Mouse (Mus musculus) E14TG2a.4 (cell line): ENCODE results near the gene Atn1.

Experiments used
- H3K27me3 ChIP-seq: 2 replicates; pipeline ENCODE4 v1.6.1; 2014; ENCODE audit warnings: low read length, control low read depth; ENCODE audit not compliant: insufficient read depth
- H3K36me3 ChIP-seq: 2 replicates; pipeline ENCODE4 v1.6.1; 2014; ENCODE audit warnings: low read length, control low read depth; ENCODE audit not compliant: insufficient read depth
- H3K4me1 ChIP-seq: replicated peaks from 2 replicates; pipeline ENCODE4 v1.6.1; 2014; ENCODE audit warnings: low read depth, low read length, control low read depth
- H3K4me3 ChIP-seq: replicated peaks from 2 replicates; pipeline ENCODE4 v1.5.1; 2014; ENCODE audit warnings: mild to moderate bottlenecking, low read length
- H3K9me3 ChIP-seq: 2 replicates; pipeline ENCODE4 v1.6.1; 2014; ENCODE audit warnings: low read length, control low read depth
- CTCF ChIP-seq: conservative IDR thresholded peaks from 2 replicates; pipeline ENCODE4 v1.5.1; 2014; ENCODE audit warnings: low read length
- NANOG ChIP-seq: IDR thresholded peaks from 2 replicates; pipeline ENCODE4 v1.6.1; 2014; ENCODE audit warnings: borderline replicate concordance, low read length, mixed read lengths
- POU5F1 ChIP-seq: IDR thresholded peaks from 2 replicates; pipeline ENCODE4 v1.6.1; 2014; ENCODE audit warnings: low read length, borderline replicate concordance

The Atn1 gene

GRCm38 (mm10) chr6:124746296-124746605 lies 10.1 kb downstream of the Atn1 start:
- Histone ChIP-seq H3K27me3 (peaks cover 11% of the 10 kb centered on the region), H3K4me1 (peaks cover 82% of the 10 kb centered on the region), H3K36me3 (peaks cover 50% of the 10 kb centered on the region), H3K9me3 (no peaks in the 10 kb centered on the region), H3K4me3 (peak overlapping the region; percentile 82)
- no peak for TF ChIP-seq NANOG
- TF ChIP-seq CTCF = no peak
- no peak for TF ChIP-seq POU5F1

GRCm38 (mm10) chr6:124745490-124746295 lies 10.6 kb downstream of the Atn1 start:
- TF ChIP-seq NANOG (no peak), POU5F1 (no peak), CTCF (no peak)
- peak overlapping the region; percentile 82 for H3K4me3 ChIP-seq
- H3K27me3 ChIP-seq = peaks cover 11% of the 10 kb centered on the region
- peaks cover 82% of the 10 kb centered on the region for H3K4me1 ChIP-seq
- peaks cover 50% of the 10 kb centered on the region for H3K36me3 ChIP-seq
- no peaks in the 10 kb centered on the region for H3K9me3 ChIP-seq

GRCm38 (mm10) chr6:124744755-124745321 lies 11.5 kb downstream of the Atn1 start:
- TF ChIP-seq POU5F1 = no peak
- no peak for TF ChIP-seq CTCF
- TF ChIP-seq NANOG = no peak

GRCm38 (mm10) chr6:124743647-124744046 lies 12.7 kb downstream of the Atn1 start:
- peaks cover 35% of the 10 kb centered on the region for H3K36me3 ChIP-seq
- H3K27me3 ChIP-seq = peaks cover 7% of the 10 kb centered on the region
- H3K4me1 ChIP-seq = peaks cover 80% of the 10 kb centered on the region
- H3K9me3 ChIP-seq = no peaks in the 10 kb centered on the region
- TF ChIP-seq POU5F1 (no peak), CTCF (no peak), NANOG (no peak)
- no peak overlapping the region for H3K4me3 ChIP-seq

More at GRCm38 (mm10) chr6:124744755-124745321, 11.5 kb downstream of the Atn1 start:
- Histone ChIP-seq H3K36me3 (peaks cover 45% of the 10 kb centered on the region), H3K4me3 (peak overlapping the region; percentile 82), H3K9me3 (no peaks in the 10 kb centered on the region), H3K27me3 (peaks cover 7% of the 10 kb centered on the region), H3K4me1 (peaks cover 80% of the 10 kb centered on the region)

- no peak for TF ChIP-seq POU5F1
- TF ChIP-seq CTCF = no peak
- TF ChIP-seq NANOG = no peak
- Histone ChIP-seq H3K4me1 (peaks cover 80% of the 10 kb centered on the region), H3K36me3 (peaks cover 30% of the 10 kb centered on the region), H3K4me3 (no peak overlapping the region; the same call in 1 of the 2 replicates), H3K9me3 (no peaks in the 10 kb centered on the region), H3K27me3 (peaks cover 7% of the 10 kb centered on the region)
Observed at GRCm38 (mm10) chr6:124742839-124743514, 13.3 kb downstream of the Atn1 start.

GRCm38 (mm10) chr6:124741842-124742241 lies 14.5 kb downstream of the Atn1 start:
- H3K4me1 ChIP-seq = peaks cover 80% of the 10 kb centered on the region

GRCm38 (mm10) chr6:124740888-124741761 lies 15.2 kb downstream of the Atn1 start, which contains the start of gene Grcc10:
Gene Grcc10, minus strand, starts transcription at chr6:124741374.
- H3K27me3 ChIP-seq = no peaks in the 10 kb centered on the region; the same call in 1 of the 2 replicates
- peak within 1 kb of the TSS; percentile 86 for H3K4me3 ChIP-seq
- no peak for TF ChIP-seq NANOG
- H3K36me3 ChIP-seq = peaks cover 21% of the 10 kb centered on the region
- H3K4me1 ChIP-seq = peaks cover 75% of the 10 kb centered on the region
- no peaks in the 10 kb centered on the region for H3K9me3 ChIP-seq

More at GRCm38 (mm10) chr6:124741842-124742241, 14.5 kb downstream of the Atn1 start:
- H3K27me3 ChIP-seq = peaks cover 4% of the 10 kb centered on the region
- H3K4me3 ChIP-seq = peak overlapping the region; percentile 37
- no peak for TF ChIP-seq POU5F1
- no peak for TF ChIP-seq CTCF
- no peak for TF ChIP-seq NANOG
- peaks cover 23% of the 10 kb centered on the region for H3K36me3 ChIP-seq
- H3K9me3 ChIP-seq = no peaks in the 10 kb centered on the region
